Mouse (Mus musculus) midbrain, postnatal 0 days (tissue): ENCODE data around the gene Hoxa6. TPM values are rescaled to one million over a fixed set of nuclear protein-coding genes. Genes with fewer than 3 reads are reported as not detected.

ENCODE experiments used
- ATAC-seq: fragments of 200-750 bp; cut with Nextera tagmentation; 2 replicates; pipeline ENCODE4 v1.8.0; 2017; ENCODE audit warnings: moderate number of reproducible peaks, mild to moderate bottlenecking, moderate TSS enrichment, moderate library complexity; ENCODE audit not compliant: low FRiP score
- DNase-seq: peaks from one replicate; pipeline ENCODE4 v3.0.0-alpha.2; 2015; ENCODE audit warnings: low spot score
- H3K27ac ChIP-seq: fragments of 300-500 bp; sonication (generic); 2 replicates; pipeline ENCODE4 v1.5.1; 2014; ENCODE audit warnings: low read depth, mild to moderate bottlenecking, low read length, mixed read lengths
- H3K27me3 ChIP-seq: fragments of 300-500 bp; sonication (generic); 2 replicates; pipeline ENCODE4 v1.6.1; 2014; ENCODE audit warnings: low read length, control low read depth, mixed read lengths; ENCODE audit not compliant: insufficient read depth
- H3K36me3 ChIP-seq: fragments of 300-500 bp; sonication (generic); 2 replicates; pipeline ENCODE4 v1.6.1; 2014; ENCODE audit warnings: low read length, control low read depth, mixed read lengths; ENCODE audit not compliant: insufficient read depth
- H3K4me1 ChIP-seq: fragments of 300-500 bp; sonication (generic); 2 replicates; pipeline ENCODE4 v1.6.1; 2014; ENCODE audit warnings: mild to moderate bottlenecking, control low read depth, antibody characterized with exemption, low read length, mixed read lengths; ENCODE audit not compliant: insufficient read depth
- H3K4me2 ChIP-seq: fragments of 300-500 bp; sonication (generic); 2 replicates; pipeline ENCODE4 v1.6.1; 2014; ENCODE audit warnings: low read depth, mild to moderate bottlenecking, low read length, mixed read lengths; ENCODE audit not compliant: poor library complexity, severe bottlenecking
- H3K4me3 ChIP-seq: fragments of 300-500 bp; sonication (generic); 2 replicates; pipeline ENCODE4 v1.5.1; 2014; ENCODE audit warnings: low read depth, mild to moderate bottlenecking, low read length, moderate library complexity
- H3K9ac ChIP-seq: fragments of 300-500 bp; sonication (generic); replicated peaks from 2 replicates; pipeline ENCODE4 v1.6.1; 2014; ENCODE audit warnings: mild to moderate bottlenecking, low read length, moderate library complexity, mixed read lengths; ENCODE audit not compliant: poor library complexity, severe bottlenecking
- H3K9me3 ChIP-seq: fragments of 300-500 bp; sonication (generic); 2 replicates; pipeline ENCODE4 v1.6.1; 2016; ENCODE audit warnings: low read length, control low read depth
- CTCF ChIP-seq: IDR thresholded peaks from 2 replicates; pipeline ENCODE4 v1.5.1; 2016; ENCODE audit warnings: antibody characterized with exemption, mild to moderate bottlenecking
- WGBS: fragments of 180-500 bp; shearing (Covaris S2); extraction: QIAGEN DNeasy Blood & Tissue Kit; methylation state at CpG from one replicate; pipeline ENCODE4 v1.1.7; 2014; 5-methylcytosine and 5-hydroxymethylcytosine counted together
- polyA plus RNA-seq: library from polyadenylated mRNA; unstranded; fragments of >200 nt; fragmentation: Nextera tagmentation; extraction: Ambion mirVana; gene quantifications from 2 replicates; pipeline ENCODE4 v1.2.1, GENCODE M21; 2015
- total RNA-seq: library from RNA; depleted of rRNA; stranded (reverse); fragments of >200 nt; gene quantifications from 2 replicates; pipeline ENCODE4 v1.2.3, GENCODE M21; 2014

Gene Hoxa6
- total and polyA plus RNA-seq, 2 experiments from 2014 or later, result not detected

DNA sequence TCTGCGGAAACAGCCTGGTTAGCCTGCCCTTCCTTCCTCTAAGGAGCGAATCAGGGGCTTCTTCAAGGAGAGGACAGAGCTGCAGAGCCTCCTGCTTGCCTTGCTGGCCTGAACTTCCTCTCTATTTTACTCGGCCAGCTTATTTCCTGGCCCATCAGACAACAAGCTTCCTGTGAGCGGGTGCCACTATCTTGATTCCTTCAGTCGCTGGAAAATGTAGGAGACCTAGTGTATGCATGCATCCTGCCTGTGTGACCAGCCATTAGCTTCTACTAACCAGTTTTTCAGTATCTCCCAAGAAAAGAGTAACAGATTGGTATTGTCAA is 37.7 kb downstream of the Hoxa6 start:
- WGBS, result 9% methylated on average over 5 of the region's 5 CpGs
- Histone ChIP-seq H3K4me2 (no peak overlapping the region), H3K4me3 (no peak overlapping the region), H3K27me3 (peaks cover 80% of the 10 kb centered on the region), H3K9me3 (no peaks in the 10 kb centered on the region), H3K36me3 (no peaks in the 10 kb centered on the region), H3K4me1 (no peaks in the 10 kb centered on the region), H3K9ac (no peak overlapping the region), H3K27ac (no peak overlapping the region)
- ATAC-seq (no peak), DNase-seq (no peak)
- no peak for TF ChIP-seq CTCF

DNA sequence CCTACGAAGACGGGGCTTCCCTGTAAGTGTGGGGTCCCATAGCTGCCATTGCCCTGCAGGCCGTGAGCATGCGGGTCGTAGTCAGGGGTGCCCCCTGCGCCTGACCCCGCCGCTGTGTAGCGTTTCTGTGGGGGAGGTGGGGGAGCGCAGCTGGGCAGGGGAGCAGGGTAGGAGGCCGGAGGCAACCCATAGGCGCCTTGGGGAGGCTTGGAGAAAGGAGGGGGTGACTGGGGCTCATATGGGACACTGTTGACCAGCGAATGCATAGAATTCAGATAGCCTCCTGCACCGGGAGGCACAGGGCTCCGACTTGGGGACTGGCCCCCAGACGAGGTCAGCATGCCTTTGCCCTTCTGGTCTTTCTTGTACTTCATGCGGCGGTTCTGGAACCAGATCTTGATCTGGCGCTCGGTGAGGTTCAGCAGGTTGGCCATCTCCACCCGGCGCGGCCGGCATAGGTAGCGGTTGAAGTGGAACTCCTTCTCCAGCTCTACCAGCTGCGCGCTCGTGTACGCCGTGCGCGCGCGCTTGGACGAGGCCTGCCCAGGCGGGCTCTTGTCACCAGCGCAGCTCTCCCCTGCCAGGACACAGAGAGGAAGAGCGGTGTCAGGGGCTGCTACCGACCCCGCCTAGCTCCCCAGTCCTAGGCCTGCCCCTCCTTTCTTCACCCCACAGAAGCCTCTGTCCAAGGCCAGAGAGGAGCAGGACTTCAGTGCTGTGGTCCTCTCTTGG is 38.2 kb downstream of the Hoxa6 start:
- no peak overlapping the region for H3K9ac ChIP-seq
- no peaks in the 10 kb centered on the region for H3K9me3 ChIP-seq
- no peak overlapping the region for H3K27ac ChIP-seq
- no peaks in the 10 kb centered on the region for H3K4me1 ChIP-seq
- H3K36me3 ChIP-seq, result no peaks in the 10 kb centered on the region
- 3% methylated on average over 40 of the region's 40 CpGs for WGBS
- TF ChIP-seq CTCF, result no peak
- ATAC-seq (no peak), DNase-seq (no peak)
- no peak overlapping the region for H3K4me2 ChIP-seq
- peaks cover 80% of the 10 kb centered on the region for H3K27me3 ChIP-seq
- H3K4me3 ChIP-seq, result no peak overlapping the region

DNA sequence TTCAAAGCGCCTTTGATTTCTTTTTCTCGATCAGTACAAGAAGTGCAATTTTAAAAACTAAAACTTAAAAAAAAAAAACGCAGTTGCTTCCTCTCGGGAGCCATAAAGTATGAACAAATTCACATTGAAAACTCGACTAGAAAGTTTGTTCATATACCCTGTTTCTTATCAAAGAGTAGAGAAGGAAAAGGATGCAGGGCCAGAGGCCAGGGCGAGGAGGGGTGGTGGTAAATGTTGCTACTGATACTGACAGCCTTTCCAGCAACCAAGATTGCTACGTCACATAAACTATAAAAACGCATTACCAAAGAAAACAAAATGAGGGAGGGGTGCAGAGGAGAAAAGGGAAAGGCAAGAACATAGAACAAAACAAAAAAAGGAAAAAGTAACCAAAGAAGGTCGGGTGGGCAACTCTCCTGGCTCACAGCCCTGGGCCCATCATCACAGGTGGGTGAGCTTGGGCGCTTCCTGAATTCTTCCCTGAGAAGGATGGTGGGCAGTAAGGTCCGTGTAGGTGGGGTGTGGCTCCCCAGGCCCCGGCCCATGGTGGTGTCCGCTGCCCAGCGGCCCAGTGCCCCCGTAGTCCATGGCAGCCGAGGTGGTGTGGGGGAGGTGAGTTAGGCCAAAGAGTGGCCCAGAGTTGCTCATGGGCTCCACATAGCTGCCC is 38.9 kb downstream of the Hoxa6 start:
- Histone ChIP-seq H3K4me2 (no peak overlapping the region), H3K36me3 (no peaks in the 10 kb centered on the region), H3K4me1 (no peaks in the 10 kb centered on the region), H3K27ac (no peak overlapping the region), H3K27me3 (peaks cover 78% of the 10 kb centered on the region), H3K9me3 (no peaks in the 10 kb centered on the region), H3K4me3 (no peak overlapping the region), H3K9ac (no peak overlapping the region)
- WGBS, result 4% methylated on average over 16 of the region's 16 CpGs
- DNase-seq, result no peak
- TF ChIP-seq CTCF, result no peak
- no peak for ATAC-seq

DNA sequence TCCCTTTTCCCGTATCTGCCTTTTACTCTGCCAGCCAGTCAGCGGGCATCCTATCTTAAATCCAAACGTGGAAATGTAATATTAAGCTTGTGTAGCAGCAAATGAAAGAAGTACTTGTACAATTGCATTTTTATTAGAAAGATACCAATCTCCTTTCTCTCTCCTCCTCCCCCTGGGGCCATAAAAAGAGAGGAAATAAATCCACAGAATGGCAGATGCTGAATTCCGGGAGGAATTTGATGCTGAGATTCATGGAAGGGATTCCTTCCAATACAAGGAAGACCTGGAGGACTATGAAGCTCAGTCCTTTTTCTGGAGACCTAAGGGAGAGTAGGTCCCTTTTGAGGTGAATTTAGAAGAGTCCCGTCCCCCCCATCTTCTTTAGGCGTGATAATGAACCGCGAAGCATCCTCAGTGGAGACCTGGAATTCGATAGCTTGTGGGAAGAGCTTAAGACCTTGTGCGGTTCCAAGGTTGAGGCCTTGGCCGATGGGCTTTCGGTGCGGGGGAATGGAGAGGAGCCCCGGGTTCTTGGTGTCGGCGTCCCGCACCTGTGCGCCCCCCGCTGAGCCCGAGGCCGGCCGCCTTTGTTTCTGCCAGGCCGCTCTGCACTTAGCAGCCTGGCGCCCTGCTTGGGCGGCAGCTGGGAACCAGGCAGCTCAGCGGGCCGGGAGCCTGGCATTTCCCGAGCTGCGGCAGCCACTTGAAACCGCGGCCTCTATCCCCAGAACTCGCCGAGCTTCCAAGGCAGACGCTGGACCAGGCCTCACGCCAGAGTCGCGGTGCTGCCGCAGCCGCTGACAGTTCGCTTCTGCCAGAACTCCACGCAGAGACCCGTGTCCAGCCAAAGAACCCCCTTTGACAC is 40.1 kb downstream of the Hoxa6 start:
- ATAC-seq (no peak), DNase-seq (no peak)
- no peak overlapping the region for H3K9ac ChIP-seq
- H3K36me3 ChIP-seq, result no peaks in the 10 kb centered on the region
- TF ChIP-seq CTCF, result no peak
- H3K4me3 ChIP-seq, result no peak overlapping the region
- WGBS, result 1% methylated on average over 42 of the region's 42 CpGs
- H3K9me3 ChIP-seq, result no peaks in the 10 kb centered on the region
- H3K4me2 ChIP-seq, result no peak overlapping the region
- H3K27ac ChIP-seq, result no peak overlapping the region
- H3K27me3 ChIP-seq, result peaks cover 82% of the 10 kb centered on the region
- H3K4me1 ChIP-seq, result no peaks in the 10 kb centered on the region

DNA sequence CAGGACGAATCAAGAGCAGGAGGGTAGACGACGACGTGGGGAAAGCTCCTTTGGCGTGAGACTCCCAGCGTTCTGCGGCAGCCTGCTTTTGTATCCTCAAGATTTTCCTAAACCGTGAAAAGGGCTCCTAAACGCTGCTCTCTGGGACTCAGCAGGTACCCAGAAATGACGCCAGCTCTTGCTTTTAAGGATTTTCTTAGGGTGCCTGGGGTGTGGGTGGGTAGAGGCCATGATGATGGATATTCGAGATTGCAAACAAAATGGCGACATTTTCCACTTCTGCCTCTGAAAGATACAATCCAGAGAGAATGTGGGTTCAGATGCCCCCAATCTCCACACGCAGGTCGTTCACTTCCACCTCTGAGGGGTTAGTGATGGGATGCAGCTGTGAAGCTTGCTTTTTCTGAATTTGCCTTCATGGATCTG is 40.8 kb downstream of the Hoxa6 start:
- Histone ChIP-seq H3K9ac (no peak overlapping the region), H3K36me3 (no peaks in the 10 kb centered on the region), H3K27ac (no peak overlapping the region), H3K9me3 (no peaks in the 10 kb centered on the region), H3K4me3 (no peak overlapping the region), H3K4me1 (no peaks in the 10 kb centered on the region), H3K27me3 (peaks cover 82% of the 10 kb centered on the region), H3K4me2 (no peak overlapping the region)
- TF ChIP-seq CTCF, result no peak
- ATAC-seq (no peak), DNase-seq (no peak)
- WGBS, result under 1% methylated on average over 14 of the region's 14 CpGs

DNA sequence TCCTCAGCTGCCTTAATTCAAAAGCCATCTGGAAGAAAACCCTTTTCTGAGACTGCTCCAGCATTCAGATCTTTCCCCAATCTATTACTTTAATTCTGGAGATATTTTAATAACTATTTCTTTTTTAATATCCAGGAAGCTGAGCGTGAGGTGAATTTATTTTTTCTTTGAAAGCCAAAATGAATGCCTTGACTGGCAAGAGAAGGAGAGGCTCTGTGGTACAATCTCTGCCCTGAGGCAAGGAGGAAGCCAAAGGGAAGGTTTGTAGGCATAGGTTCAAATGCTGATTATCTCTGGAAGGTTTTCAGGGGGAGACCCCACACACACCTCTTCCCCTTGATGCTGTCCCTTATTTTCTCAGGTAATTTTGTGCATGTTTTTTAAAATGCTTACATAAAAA is 41.3 kb downstream of the Hoxa6 start:
- Histone ChIP-seq H3K9ac (no peak overlapping the region), H3K4me3 (no peak overlapping the region), H3K4me2 (no peak overlapping the region), H3K4me1 (no peaks in the 10 kb centered on the region), H3K27me3 (peaks cover 78% of the 10 kb centered on the region), H3K36me3 (no peaks in the 10 kb centered on the region), H3K9me3 (no peaks in the 10 kb centered on the region), H3K27ac (no peak overlapping the region)
- WGBS, result 10% methylated on average over 1 of the region's 1 CpGs
- no peak for TF ChIP-seq CTCF
- no peak for ATAC-seq
- DNase-seq, result no peak
